Mouse (Mus musculus) lung, adult 2 months (tissue): Measurements from ENCODE around the gene Mrpl44. TPM values are rescaled to one million over a fixed set of nuclear protein-coding genes. Genes with fewer than 3 reads are reported as not detected.

ENCODE experiments used
- DNase-seq: peaks from one replicate; pipeline ENCODE4 v3.0.0; 2022
- H3K4me1 ChIP-seq: fragments of 200-500 bp; 2 replicates; pipeline ENCODE4 v1.6.1; 2011; ENCODE audit warnings: low read length; ENCODE audit not compliant: control insufficient read depth, insufficient read depth
- H3K4me3 ChIP-seq: fragments of 200-500 bp; replicated peaks from 2 replicates; pipeline ENCODE3; 2011; ENCODE audit warnings: low read depth, mild to moderate bottlenecking, control low read depth, low read length; ENCODE audit errors: extremely low read depth
- CTCF ChIP-seq: fragments of 200-500 bp; IDR thresholded peaks from 2 replicates; pipeline ENCODE4 v1.5.1; 2011; ENCODE audit warnings: mild to moderate bottlenecking, low read length, control low read depth; ENCODE audit not compliant: insufficient read depth
- POLR2A ChIP-seq: fragments of 200-500 bp; IDR thresholded peaks from 2 replicates; pipeline ENCODE4 v1.6.1; 2011; ENCODE audit warnings: low read depth, mild to moderate bottlenecking, control low read depth, low read length, borderline replicate concordance; ENCODE audit errors: extremely low read depth
- WGBS: fragments of 180-500 bp; shearing (Covaris S2); methylation state at CpG from one replicate; pipeline ENCODE4 v1.1.7; 2018; 5-methylcytosine and 5-hydroxymethylcytosine counted together
- polyA plus RNA-seq: library from polyadenylated mRNA; depleted of rRNA; stranded (reverse); fragments of >200 nt; gene quantifications from 2 replicates; pipeline ENCODE4 v1.2.3, GENCODE M21; 2012; rRNA removed

Gene Mrpl44
- 6.2 and 9.4 TPM in 2 replicates for polyA plus RNA-seq

DNA sequence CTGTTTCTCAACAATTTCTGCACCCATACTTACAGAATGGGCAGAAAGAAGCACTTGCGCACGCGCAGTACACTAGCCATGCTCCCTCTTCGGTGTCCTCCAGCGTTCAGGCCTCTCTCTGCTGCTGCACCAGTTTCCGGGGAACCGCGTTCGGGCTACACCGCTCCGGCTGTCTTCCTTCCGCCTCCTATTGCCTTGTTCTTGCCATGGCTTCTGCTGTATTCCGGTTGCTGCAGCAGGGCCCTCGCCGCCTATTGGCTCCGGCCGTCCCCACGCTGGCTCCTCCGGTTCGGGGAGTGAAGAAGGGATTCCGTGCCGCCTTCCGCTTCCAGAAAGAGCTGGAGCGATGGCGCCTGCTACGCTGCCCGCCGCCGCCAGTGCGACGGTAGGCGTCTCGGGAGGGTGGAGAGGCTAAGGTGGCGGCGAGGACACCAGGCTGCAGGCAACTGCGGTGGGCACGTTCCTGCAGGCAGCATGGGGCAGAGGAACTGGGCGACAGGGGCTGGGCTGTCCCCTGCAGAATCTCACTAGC is at the start of gene Mrpl44, which contains the start of gene Wdfy1:
Gene Mrpl44, plus strand, starts transcription at position 92 of the 532 bp plus-strand sequence.
Gene Wdfy1, minus strand, starts transcription at position 217 of the 532 bp plus-strand sequence.
- H3K4me1 ChIP-seq: no peaks in the 10 kb centered on the region
- TF ChIP-seq POLR2A: peak; percentile 50; the same call in 1 of the 2 replicates
- no peak for TF ChIP-seq CTCF
- peak; percentile 99 for DNase-seq
- under 1% methylated on average over 38 of the region's 38 CpGs for WGBS
- H3K4me3 ChIP-seq: peak within 1 kb of the TSS; percentile 76

DNA sequence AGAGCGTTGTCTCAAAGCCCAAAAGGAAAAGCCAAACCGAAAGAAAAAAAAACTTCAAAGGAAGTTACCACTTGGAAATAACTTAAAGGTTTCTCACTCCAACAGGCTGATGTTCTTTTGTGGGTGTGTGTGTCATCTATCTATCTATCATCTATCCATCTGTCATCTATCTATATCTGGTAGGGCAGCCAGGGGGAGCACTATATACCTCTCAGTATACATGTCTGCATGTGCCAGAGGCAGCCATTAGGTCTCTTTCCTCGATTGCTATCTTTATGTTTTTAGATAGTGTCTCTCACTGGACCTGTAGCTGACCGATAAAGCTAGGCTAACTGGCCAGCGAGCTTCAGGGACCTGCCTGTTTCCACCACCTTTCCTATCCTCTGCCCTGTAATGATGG is 41.0 kb upstream of the Mrpl44 start:
- TF ChIP-seq POLR2A: no peak
- TF ChIP-seq CTCF: no peak
- no peaks in the 10 kb centered on the region for H3K4me1 ChIP-seq
- no peak for DNase-seq
- 83% methylated on average over 5 of the region's 5 CpGs for WGBS
- H3K4me3 ChIP-seq: no peak overlapping the region

GRCm38 (mm10) chr1:79736408-79736807 is 39.4 kb upstream of the Mrpl44 start:
- Histone ChIP-seq H3K4me3 (no peak overlapping the region), H3K4me1 (peaks cover 3% of the 10 kb centered on the region; the same call in 1 of the 2 replicates)
- WGBS: 87% methylated on average over 3 of the region's 3 CpGs
- DNase-seq: no peak
- TF ChIP-seq CTCF (no peak), POLR2A (no peak)

GRCm38 (mm10) chr1:79739726-79740125 is 36.1 kb upstream of the Mrpl44 start:
- no peak for DNase-seq
- H3K4me1 ChIP-seq: peaks cover 3% of the 10 kb centered on the region; the same call in 1 of the 2 replicates
- no peak overlapping the region for H3K4me3 ChIP-seq
- TF ChIP-seq CTCF: no peak
- TF ChIP-seq POLR2A: no peak
- 88% methylated on average over 2 of the region's 2 CpGs for WGBS

GRCm38 (mm10) chr1:79741002-79741401 is 34.8 kb upstream of the Mrpl44 start:
- DNase-seq: no peak

GRCm38 (mm10) chr1:79742949-79743348 is 32.9 kb upstream of the Mrpl44 start:
- Histone ChIP-seq H3K4me1 (peaks cover 3% of the 10 kb centered on the region; the same call in 1 of the 2 replicates), H3K4me3 (no peak overlapping the region)
- 96% methylated on average over 7 of the region's 7 CpGs for WGBS
- no peak for DNase-seq
- TF ChIP-seq POLR2A: no peak
- TF ChIP-seq CTCF: no peak

More at GRCm38 (mm10) chr1:79741002-79741401, 34.8 kb upstream of the Mrpl44 start:
- Histone ChIP-seq H3K4me3 (no peak overlapping the region), H3K4me1 (peaks cover 3% of the 10 kb centered on the region; the same call in 1 of the 2 replicates)
- 47% methylated on average over 4 of the region's 4 CpGs for WGBS
- no peak for TF ChIP-seq POLR2A
- TF ChIP-seq CTCF: no peak

- Histone ChIP-seq H3K4me1 (peaks cover 3% of the 10 kb centered on the region; the same call in 1 of the 2 replicates), H3K4me3 (no peak overlapping the region)
- DNase-seq: no peak
- TF ChIP-seq CTCF: no peak
- TF ChIP-seq POLR2A: no peak
- WGBS: 84% methylated on average over 1 of the region's 1 CpGs
Observed at GRCm38 (mm10) chr1:79743385-79743784, 32.4 kb upstream of the Mrpl44 start.

- TF ChIP-seq POLR2A (no peak), CTCF (no peak)
- 44% methylated on average over 4 of the region's 4 CpGs for WGBS
- H3K4me1 ChIP-seq: peaks cover 6% of the 10 kb centered on the region
- H3K4me3 ChIP-seq: no peak overlapping the region
- DNase-seq: peak; percentile 56
Observed at GRCm38 (mm10) chr1:79746056-79746455, 29.8 kb upstream of the Mrpl44 start.

DNA sequence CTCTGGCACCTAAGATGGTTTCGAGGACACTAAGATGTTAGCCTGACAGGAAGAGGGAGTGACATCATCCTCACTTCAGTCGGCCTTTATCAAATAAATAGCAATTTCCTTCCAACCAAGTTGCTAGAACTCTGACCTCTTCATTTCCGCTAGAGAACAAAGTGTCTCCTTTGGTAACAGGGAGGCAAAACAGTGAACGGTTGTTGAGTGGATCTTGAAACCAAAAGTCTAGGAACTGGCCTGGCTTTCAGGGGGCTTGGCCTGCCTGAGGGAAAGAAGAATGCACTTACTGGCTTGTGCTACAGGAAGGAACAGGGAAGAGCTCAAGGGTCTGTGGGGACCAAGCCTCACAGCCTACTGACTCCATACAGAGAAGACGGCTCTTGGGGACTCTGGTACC is 24.6 kb upstream of the Mrpl44 start:
- Histone ChIP-seq H3K4me3 (no peak overlapping the region), H3K4me1 (peaks cover 37% of the 10 kb centered on the region)
- no peak for DNase-seq
- WGBS: 18% methylated on average over 5 of the region's 5 CpGs
- TF ChIP-seq CTCF (no peak), POLR2A (no peak)
